Mouse (Mus musculus): Measurements from ENCODE around the gene Sptbn1. TPM values are rescaled to one million over a fixed set of nuclear protein-coding genes. Genes with fewer than 3 reads are reported as not detected.

Sptbn1 gene
- polyA plus RNA-seq, 1 experiment from 2014 or later, result 110 TPM

DNA sequence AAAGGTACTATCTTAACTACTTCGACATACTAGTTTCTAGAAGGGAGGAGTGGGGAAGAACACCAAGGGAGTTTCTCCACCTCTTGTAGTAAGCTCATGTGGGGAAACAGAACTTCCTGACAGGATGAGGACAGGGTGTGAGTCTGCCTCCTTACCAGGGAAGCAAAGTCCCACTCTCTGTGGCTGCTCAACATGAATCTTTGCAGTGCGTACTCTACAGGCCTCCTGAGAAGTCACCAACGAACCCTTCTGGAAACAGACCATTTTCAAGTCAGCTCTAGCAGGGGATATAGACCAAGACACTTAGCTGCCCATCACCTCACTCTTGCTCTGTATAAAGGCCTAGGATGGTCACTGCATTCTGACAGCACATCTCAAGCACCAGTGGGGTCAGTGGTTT, 36.6 kb downstream of the Sptbn1 start:
- H3K27me3 ChIP-seq (ENCODE audit: control insufficient read depth, insufficient read depth, low read length), result no peaks in the 10 kb centered on the region
- ATAC-seq (ENCODE audit: insufficient read depth, low FRiP score), result no peak
- no peak overlapping the region for H3K4me2 ChIP-seq (ENCODE audit: low read depth, low read length)
- H3K36me3 ChIP-seq (ENCODE audit: control insufficient read depth, insufficient read depth, low read length), result no peaks in the 10 kb centered on the region
- no peak overlapping the region for H3K4me3 ChIP-seq (replicated peaks; ENCODE audit: low read length)
- no peaks in the 10 kb centered on the region for H3K9me3 ChIP-seq (replicated peaks; ENCODE audit: control insufficient read depth, low read length)
- 62% methylated on average over 3 of the region's 3 CpGs for WGBS
- peak overlapping the region; percentile 47; the same call in 1 of the 2 replicates for H3K27ac ChIP-seq (ENCODE audit: low read length)
- H3K4me1 ChIP-seq (ENCODE audit: control insufficient read depth, insufficient read depth, low read length), result peaks cover 26% of the 10 kb centered on the region
- 0 out of 2 replicates have a peak overlapping the region, but pooled peaks have one; percentile 14 for H3K9ac ChIP-seq (ENCODE audit: low read length)

- 61% methylated on average over 4 of the region's 4 CpGs for WGBS
- no peak overlapping the region for H3K4me3 ChIP-seq (replicated peaks; ENCODE audit: low read length)
These were observed 37.6 kb downstream of the Sptbn1 start for GRCm38 (mm10) chr11:30230330-30230771.

GRCm38 (mm10) chr11:30226756-30227155, 41.2 kb downstream of the Sptbn1 start:
- ATAC-seq (ENCODE audit: insufficient read depth, low FRiP score), result no peak
- H3K9ac ChIP-seq (ENCODE audit: low read length), result no peak overlapping the region
- no peak overlapping the region for H3K4me3 ChIP-seq (replicated peaks; ENCODE audit: low read length)
- H3K27ac ChIP-seq (ENCODE audit: low read length), result no peak overlapping the region
- no peak overlapping the region for H3K4me2 ChIP-seq (ENCODE audit: low read depth, low read length)
- H3K36me3 ChIP-seq (ENCODE audit: control insufficient read depth, insufficient read depth, low read length), result no peaks in the 10 kb centered on the region
- 79% methylated on average over 2 of the region's 2 CpGs for WGBS
- no peaks in the 10 kb centered on the region for H3K9me3 ChIP-seq (replicated peaks; ENCODE audit: control insufficient read depth, low read length)
- peaks cover 22% of the 10 kb centered on the region for H3K4me1 ChIP-seq (ENCODE audit: control insufficient read depth, insufficient read depth, low read length)
- H3K27me3 ChIP-seq (ENCODE audit: control insufficient read depth, insufficient read depth, low read length), result no peaks in the 10 kb centered on the region

More at GRCm38 (mm10) chr11:30230330-30230771, 37.6 kb downstream of the Sptbn1 start:
- H3K9ac ChIP-seq (ENCODE audit: low read length), result no peak overlapping the region
- H3K36me3 ChIP-seq (ENCODE audit: control insufficient read depth, insufficient read depth, low read length), result no peaks in the 10 kb centered on the region
- H3K9me3 ChIP-seq (replicated peaks; ENCODE audit: control insufficient read depth, low read length), result no peaks in the 10 kb centered on the region
- peaks cover 26% of the 10 kb centered on the region for H3K4me1 ChIP-seq (ENCODE audit: control insufficient read depth, insufficient read depth, low read length)
- H3K4me2 ChIP-seq (ENCODE audit: low read depth, low read length), result no peak overlapping the region
- no peaks in the 10 kb centered on the region for H3K27me3 ChIP-seq (ENCODE audit: control insufficient read depth, insufficient read depth, low read length)
- peak overlapping the region; percentile 47; the same call in 1 of the 2 replicates for H3K27ac ChIP-seq (ENCODE audit: low read length)
- peak; percentile 63; the same call in 1 of the 2 replicates for ATAC-seq (ENCODE audit: insufficient read depth, low FRiP score)

DNA sequence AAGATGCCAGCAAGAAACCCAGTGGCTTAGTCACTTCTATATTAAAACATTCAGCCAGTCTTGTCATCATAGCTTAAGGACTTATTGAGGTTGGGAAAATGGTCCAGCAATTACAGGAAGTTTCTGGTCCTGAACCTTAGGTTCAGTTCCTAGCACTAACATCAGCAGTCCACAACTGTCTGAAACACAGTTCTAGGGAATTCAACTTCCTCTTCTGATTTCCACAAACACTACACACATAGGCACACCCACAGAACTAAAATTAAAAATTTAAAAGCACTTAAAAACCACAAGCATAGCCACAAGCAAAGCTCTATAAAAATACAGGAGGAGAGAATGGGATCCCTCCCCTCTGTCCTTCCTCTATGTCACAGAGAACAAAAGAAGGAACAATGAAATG, 43.4 kb downstream of the Sptbn1 start:
- Histone ChIP-seq H3K27ac (ENCODE audit: low read length) (no peak overlapping the region), H3K36me3 (ENCODE audit: control insufficient read depth, insufficient read depth, low read length) (no peaks in the 10 kb centered on the region), H3K4me2 (ENCODE audit: low read depth, low read length) (no peak overlapping the region), H3K27me3 (ENCODE audit: control insufficient read depth, insufficient read depth, low read length) (no peaks in the 10 kb centered on the region), H3K9me3 (replicated peaks; ENCODE audit: control insufficient read depth, low read length) (no peaks in the 10 kb centered on the region), H3K4me3 (replicated peaks; ENCODE audit: low read length) (no peak overlapping the region), H3K4me1 (ENCODE audit: control insufficient read depth, insufficient read depth, low read length) (peaks cover 6% of the 10 kb centered on the region; the same call in 1 of the 2 replicates), H3K9ac (ENCODE audit: low read length) (no peak overlapping the region)
- no peak for ATAC-seq (ENCODE audit: insufficient read depth, low FRiP score)

DNA sequence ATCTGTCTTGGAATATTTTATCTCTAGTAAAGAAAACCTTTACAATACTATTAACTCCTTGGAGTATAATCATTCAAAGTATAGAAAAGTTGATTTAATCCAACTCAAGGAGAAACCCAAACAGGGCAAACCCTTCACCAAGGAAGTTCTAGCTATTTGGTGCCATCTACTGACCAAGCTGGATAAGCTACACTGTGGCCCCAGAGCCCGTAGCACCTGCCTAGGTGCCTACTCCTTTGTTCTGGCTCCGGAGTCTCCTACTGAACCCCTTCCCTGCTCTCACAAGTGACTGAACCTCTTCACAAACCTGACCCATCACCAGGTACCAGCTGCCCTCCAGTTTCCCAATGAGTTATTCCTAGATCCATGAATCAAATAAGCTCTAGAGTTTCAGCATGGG, 45.3 kb downstream of the Sptbn1 start:
- H3K9me3 ChIP-seq (replicated peaks; ENCODE audit: control insufficient read depth, low read length), result no peaks in the 10 kb centered on the region
- no peak for ATAC-seq (ENCODE audit: insufficient read depth, low FRiP score)
- WGBS, result 39% methylated on average over 2 of the region's 2 CpGs

DNA sequence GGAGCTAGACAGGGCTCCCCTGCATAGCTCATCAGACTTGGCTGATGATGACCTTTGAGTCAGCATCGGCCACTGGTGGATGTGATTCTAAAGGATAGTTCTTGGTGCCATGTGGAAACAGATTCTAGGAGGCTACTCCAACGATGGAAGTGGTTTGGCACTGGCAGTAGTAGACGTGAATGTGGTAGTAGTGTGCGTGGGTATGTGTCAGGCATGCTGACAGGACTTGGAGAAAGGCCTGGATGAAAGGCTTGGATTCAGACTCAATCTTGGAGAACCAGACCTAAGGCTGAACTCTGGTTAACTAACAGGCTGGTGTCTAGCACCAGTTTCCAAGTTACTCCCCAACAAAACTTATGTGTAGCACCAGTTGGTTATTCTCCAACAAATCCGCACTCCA, 46.9 kb downstream of the Sptbn1 start:
- no peak overlapping the region for H3K9ac ChIP-seq (ENCODE audit: low read length)
- no peaks in the 10 kb centered on the region for H3K27me3 ChIP-seq (ENCODE audit: control insufficient read depth, insufficient read depth, low read length)
- 89% methylated on average over 5 of the region's 5 CpGs for WGBS
- no peak overlapping the region for H3K4me2 ChIP-seq (ENCODE audit: low read depth, low read length)
- H3K9me3 ChIP-seq (replicated peaks; ENCODE audit: control insufficient read depth, low read length), result no peaks in the 10 kb centered on the region
- no peaks in the 10 kb centered on the region for H3K36me3 ChIP-seq (ENCODE audit: control insufficient read depth, insufficient read depth, low read length)
- H3K4me1 ChIP-seq (ENCODE audit: control insufficient read depth, insufficient read depth, low read length), result peaks cover 6% of the 10 kb centered on the region; the same call in 1 of the 2 replicates
- no peak overlapping the region for H3K4me3 ChIP-seq (replicated peaks; ENCODE audit: low read length)
- no peak for ATAC-seq (ENCODE audit: insufficient read depth, low FRiP score)
- no peak overlapping the region for H3K27ac ChIP-seq (ENCODE audit: low read length)

More for the DNA sequence above, 45.3 kb downstream of the Sptbn1 start:
- H3K36me3 ChIP-seq (ENCODE audit: control insufficient read depth, insufficient read depth, low read length), result no peaks in the 10 kb centered on the region
- no peak overlapping the region for H3K4me3 ChIP-seq (replicated peaks; ENCODE audit: low read length)
- no peak overlapping the region for H3K27ac ChIP-seq (ENCODE audit: low read length)
- H3K9ac ChIP-seq (ENCODE audit: low read length), result no peak overlapping the region
- peaks cover 6% of the 10 kb centered on the region; the same call in 1 of the 2 replicates for H3K4me1 ChIP-seq (ENCODE audit: control insufficient read depth, insufficient read depth, low read length)
- no peaks in the 10 kb centered on the region for H3K27me3 ChIP-seq (ENCODE audit: control insufficient read depth, insufficient read depth, low read length)
- no peak overlapping the region for H3K4me2 ChIP-seq (ENCODE audit: low read depth, low read length)

DNA sequence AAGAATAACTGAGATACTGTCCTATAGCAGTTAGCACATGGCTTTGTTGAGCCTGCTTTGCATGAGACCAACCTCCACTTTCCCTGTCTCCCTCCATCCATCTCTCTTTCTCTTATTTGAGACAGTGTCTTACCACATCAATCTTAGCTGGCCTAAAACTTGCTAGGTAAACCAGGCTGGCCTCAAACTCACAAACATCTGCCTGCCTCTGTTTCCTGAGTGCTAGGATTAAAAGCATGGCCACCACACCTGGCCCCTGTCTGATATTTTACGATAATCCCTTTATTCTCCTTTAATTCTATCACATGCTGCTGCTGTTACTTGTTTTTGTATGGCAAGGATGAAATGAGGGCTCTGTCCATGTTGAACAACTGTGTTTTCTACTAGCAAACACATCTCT, 49.6 kb downstream of the Sptbn1 start:
- peaks cover 6% of the 10 kb centered on the region; the same call in 1 of the 2 replicates for H3K4me1 ChIP-seq (ENCODE audit: control insufficient read depth, insufficient read depth, low read length)
- 100% methylated on average over 1 of the region's 1 CpGs for WGBS
- H3K9me3 ChIP-seq (replicated peaks; ENCODE audit: control insufficient read depth, low read length), result no peaks in the 10 kb centered on the region
- H3K27me3 ChIP-seq (ENCODE audit: control insufficient read depth, insufficient read depth, low read length), result no peaks in the 10 kb centered on the region
- no peaks in the 10 kb centered on the region for H3K36me3 ChIP-seq (ENCODE audit: control insufficient read depth, insufficient read depth, low read length)
- H3K4me2 ChIP-seq (ENCODE audit: low read depth, low read length), result no peak overlapping the region
- H3K9ac ChIP-seq (ENCODE audit: low read length), result no peak overlapping the region
- no peak overlapping the region for H3K4me3 ChIP-seq (replicated peaks; ENCODE audit: low read length)
- no peak for ATAC-seq (ENCODE audit: insufficient read depth, low FRiP score)
- no peak overlapping the region for H3K27ac ChIP-seq (ENCODE audit: low read length)

DNA sequence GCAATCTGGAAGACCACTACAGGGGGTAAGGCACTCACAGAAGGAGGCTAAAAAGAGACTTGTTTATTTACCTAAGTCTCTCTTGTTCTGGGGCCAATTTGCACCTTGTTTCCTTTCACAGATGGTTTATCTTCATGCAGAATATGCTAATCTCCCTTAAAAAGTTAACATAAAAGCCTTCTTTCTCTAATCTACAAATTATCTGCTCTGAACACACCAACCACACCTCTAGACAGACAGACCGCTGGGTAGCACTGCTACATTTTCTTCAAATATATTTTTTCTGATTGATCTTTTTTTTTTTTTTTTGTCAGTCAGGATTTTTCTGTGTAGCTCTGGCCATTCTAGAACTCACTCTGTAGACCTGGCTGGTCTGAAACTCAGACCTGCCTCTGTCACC, 50.5 kb downstream of the Sptbn1 start:
- Histone ChIP-seq H3K9ac (ENCODE audit: low read length) (no peak overlapping the region), H3K27me3 (ENCODE audit: control insufficient read depth, insufficient read depth, low read length) (no peaks in the 10 kb centered on the region), H3K36me3 (ENCODE audit: control insufficient read depth, insufficient read depth, low read length) (no peaks in the 10 kb centered on the region), H3K4me1 (ENCODE audit: control insufficient read depth, insufficient read depth, low read length) (peaks cover 7% of the 10 kb centered on the region; the same call in 1 of the 2 replicates), H3K4me2 (ENCODE audit: low read depth, low read length) (no peak overlapping the region), H3K9me3 (replicated peaks; ENCODE audit: control insufficient read depth, low read length) (no peaks in the 10 kb centered on the region), H3K4me3 (replicated peaks; ENCODE audit: low read length) (no peak overlapping the region), H3K27ac (ENCODE audit: low read length) (no peak overlapping the region)
- ATAC-seq (ENCODE audit: insufficient read depth, low FRiP score), result no peak
- WGBS, result 59% methylated on average over 1 of the region's 1 CpGs

DNA sequence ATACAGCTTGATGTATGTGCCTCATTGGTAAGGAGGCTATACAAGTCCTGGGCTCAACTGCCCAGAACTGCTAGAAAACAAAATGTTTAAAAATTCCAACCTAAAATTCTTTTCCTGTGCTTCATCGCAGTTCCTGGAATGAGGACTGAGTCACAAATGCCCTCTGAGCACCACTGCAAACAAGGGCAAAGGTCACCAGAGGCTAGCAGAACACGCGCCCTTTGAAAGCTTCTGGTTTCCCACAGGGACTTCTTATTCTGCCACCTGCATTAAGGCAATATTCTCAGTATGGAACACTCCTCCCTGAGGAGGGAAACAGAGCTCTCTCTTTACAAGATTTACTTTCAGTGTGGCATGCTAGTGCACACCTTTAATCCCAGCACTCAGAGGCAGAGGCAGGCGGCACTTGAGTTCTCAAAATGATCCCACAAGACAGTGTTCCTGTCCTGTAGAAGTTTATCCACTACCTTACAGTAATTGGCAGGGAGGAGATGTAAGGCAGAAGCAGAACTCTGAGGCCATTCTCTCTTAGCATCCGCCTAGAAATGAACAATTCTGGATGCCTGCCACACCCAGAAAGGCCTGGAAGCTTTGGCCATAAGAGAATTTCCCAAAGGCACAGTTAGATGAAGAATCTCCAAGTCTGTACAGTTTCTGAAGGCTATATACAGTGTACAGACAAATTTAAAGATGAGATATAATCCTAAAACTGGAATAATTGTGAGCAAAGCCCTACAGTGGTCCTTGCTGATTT, 56.1 kb downstream of the Sptbn1 start:
- no peaks in the 10 kb centered on the region for H3K36me3 ChIP-seq (ENCODE audit: control insufficient read depth, insufficient read depth, low read length)
- 51% methylated on average over 5 of the region's 5 CpGs for WGBS
- H3K27me3 ChIP-seq (ENCODE audit: control insufficient read depth, insufficient read depth, low read length), result no peaks in the 10 kb centered on the region
- H3K9me3 ChIP-seq (replicated peaks; ENCODE audit: control insufficient read depth, low read length), result no peaks in the 10 kb centered on the region
- peaks cover 24% of the 10 kb centered on the region for H3K4me1 ChIP-seq (ENCODE audit: control insufficient read depth, insufficient read depth, low read length)
- H3K9ac ChIP-seq (ENCODE audit: low read length), result no peak overlapping the region
- no peak overlapping the region for H3K4me2 ChIP-seq (ENCODE audit: low read depth, low read length)
- no peak for ATAC-seq (ENCODE audit: insufficient read depth, low FRiP score)
- H3K4me3 ChIP-seq (replicated peaks; ENCODE audit: low read length), result no peak overlapping the region
- no peak overlapping the region for H3K27ac ChIP-seq (ENCODE audit: low read length)
